20 mouse cellular contexts compared by ENCODE assay signal in genomic region chr2:166910536-166910935, GRCm38 (mm10).
"Had no signal": no experiment of that assay in that cellular context is flagged by ENCODE, and none has a peak within 500 bp of the region (broad histone marks: within the 10 kb centered on the region; RNA-seq: fewer than 3 reads in every experiment).

No protein-coding gene starts in this region.

- H3K9me3 ChIP-seq: kidney, embryonic 15.5 days; limb, embryonic 12.5 days; limb, embryonic 15.5 days; midbrain, embryonic 12.5 days; midbrain, embryonic 15.5 days; neural tube, embryonic 13.5 days had no signal

- H3K27ac ChIP-seq: kidney, embryonic 15.5 days; limb, embryonic 12.5 days; limb, embryonic 15.5 days; liver, embryonic 14.5 days; macrophage; midbrain, embryonic 12.5 days; midbrain, embryonic 15.5 days; neural tube, embryonic 13.5 days had no signal

- DNase-seq: kidney, postnatal 10 days; kidney, postnatal 36 days; left cerebral cortex, postnatal 4 days; liver, postnatal 0 days; lung, embryonic 14.5 days; retina, postnatal 1 day; right cerebral cortex, postnatal 25 days; spleen, adult 18-20 months; thymus, adult 18-20 months; thymus, postnatal 36 days had no signal

- H3K27me3 ChIP-seq: kidney, embryonic 15.5 days; limb, embryonic 12.5 days; limb, embryonic 15.5 days; midbrain, embryonic 12.5 days; midbrain, embryonic 15.5 days; neural tube, embryonic 13.5 days had no signal

- H3K4me2 ChIP-seq: kidney, embryonic 15.5 days; limb, embryonic 12.5 days; limb, embryonic 15.5 days; liver, embryonic 11.5 days; lung, embryonic 14.5 days; midbrain, embryonic 12.5 days; midbrain, embryonic 15.5 days; neural tube, embryonic 13.5 days had no signal

- H3K9ac ChIP-seq: kidney, embryonic 15.5 days; limb, embryonic 12.5 days; limb, embryonic 15.5 days; liver, embryonic 14.5 days; liver, postnatal 0 days; lung, embryonic 14.5 days; midbrain, embryonic 12.5 days; midbrain, embryonic 15.5 days; neural tube, embryonic 13.5 days had no signal

- H3K4me3 ChIP-seq: kidney, embryonic 15.5 days; limb, embryonic 12.5 days; limb, embryonic 15.5 days; midbrain, embryonic 12.5 days; midbrain, embryonic 15.5 days; myocyte; neural tube, embryonic 13.5 days had no signal

- H3K36me3 ChIP-seq: midbrain, embryonic 15.5 days had no signal
